Comparison of ENCODE assay signal across 14 mouse cellular contexts in the genomic region with DNA sequence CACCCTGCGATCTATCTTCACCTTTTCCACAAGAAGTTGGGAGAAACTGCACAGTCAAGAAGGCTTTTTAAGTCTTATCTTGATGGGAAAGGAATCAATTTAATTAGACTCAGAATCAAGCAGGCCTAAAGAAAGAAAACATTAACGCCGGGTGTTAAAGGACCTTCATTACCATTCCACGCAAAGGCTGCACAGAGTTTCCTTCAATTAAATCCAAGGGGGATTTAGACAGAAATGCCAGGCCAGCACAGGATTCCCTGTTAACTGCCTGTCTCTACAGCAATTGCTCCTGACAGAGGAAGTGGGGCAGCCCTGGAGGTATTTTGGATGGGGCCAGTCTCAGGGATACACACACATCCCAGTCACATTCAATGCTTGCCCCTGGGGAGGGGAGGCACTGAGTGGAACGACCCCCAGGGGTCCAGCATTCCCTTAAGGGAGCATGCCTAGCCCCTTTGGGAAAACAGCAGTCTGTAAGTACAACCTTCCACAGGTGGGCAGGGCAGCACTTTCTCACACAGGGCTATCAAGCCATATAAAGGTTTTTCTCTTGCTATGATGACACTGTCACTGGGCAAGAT. TPM values are rescaled to one million over a fixed set of nuclear protein-coding genes. Genes with fewer than 3 reads are reported as not detected.
A peak's percentile ranks its signal among the peaks of the same experiment; 100 is the strongest.
DNase-seq lines count a peak whose midpoint lies in the region; ATAC-seq and TF ChIP-seq lines count a peak whose summit lies in the region.
"Had no signal": no experiment of that assay in that cellular context is flagged by ENCODE, and none has a peak within 500 bp of the region (broad histone marks: within the 10 kb centered on the region; RNA-seq: fewer than 3 reads in every experiment).

No protein-coding gene starts in this region.

- ATAC-seq in heart, embryonic 15.5 days (replicated peaks; ENCODE audit: insufficient number of reproducible peaks, insufficient read depth, low FRiP score, low read depth), result no peak
- ATAC-seq in neural tube, embryonic 13.5 days (ENCODE audit: low read depth), result peak; percentile 11; the same call in 1 of the 2 replicates
- ATAC-seq in midbrain, embryonic 11.5 days (ENCODE audit: low FRiP score), result no peak; the same call in 1 of the 2 replicates
- peak; percentile 38; the same call in 1 of the 2 replicates for ATAC-seq in stomach, postnatal 0 days (ENCODE audit: low FRiP score, low TSS enrichment)

- H3K9me3 ChIP-seq in heart, embryonic 15.5 days (replicated peaks), result no peaks in the 10 kb centered on the region
- no peaks in the 10 kb centered on the region for H3K9me3 ChIP-seq in neural tube, embryonic 13.5 days
- no peaks in the 10 kb centered on the region for H3K9me3 ChIP-seq in midbrain, embryonic 11.5 days (ENCODE audit: control insufficient read depth, low read length)
- no peaks in the 10 kb centered on the region for H3K9me3 ChIP-seq in stomach, postnatal 0 days (ENCODE audit: control insufficient read depth, low read length)
- H3K9me3 ChIP-seq: heart, embryonic 10.5 days; liver, embryonic 13.5 days had no signal

- H3K27ac ChIP-seq in heart, embryonic 15.5 days, result peak overlapping the region; percentile 37; the same call in 1 of the 2 replicates
- peak overlapping the region; percentile 33; the same call in 1 of the 2 replicates for H3K27ac ChIP-seq in neural tube, embryonic 13.5 days (replicated peaks)
- no peak overlapping the region for H3K27ac ChIP-seq in midbrain, embryonic 11.5 days (ENCODE audit: low read depth, low read length)
- peak overlapping the region; percentile 41; the same call in 1 of the 2 replicates for H3K27ac ChIP-seq in stomach, postnatal 0 days (replicated peaks)
- H3K27ac ChIP-seq: gastrocnemius, adult 2 months; heart, embryonic 10.5 days; left cerebral cortex, adult 2 months; liver, embryonic 13.5 days had no signal

- H3K27me3 ChIP-seq in heart, embryonic 15.5 days, result no peaks in the 10 kb centered on the region
- no peaks in the 10 kb centered on the region for H3K27me3 ChIP-seq in neural tube, embryonic 13.5 days
- H3K27me3 ChIP-seq in midbrain, embryonic 11.5 days (ENCODE audit: control insufficient read depth, insufficient read depth, low read length), result no peaks in the 10 kb centered on the region
- H3K27me3 ChIP-seq in stomach, postnatal 0 days (ENCODE audit: control insufficient read depth, insufficient read depth, low read length), result no peaks in the 10 kb centered on the region
- H3K27me3 ChIP-seq: liver, embryonic 13.5 days had no signal

- WGBS in heart, embryonic 15.5 days, result 49% methylated on average over 5 of the region's 5 CpGs
- 48% methylated on average over 5 of the region's 5 CpGs for WGBS in neural tube, embryonic 13.5 days
- 53% methylated on average over 5 of the region's 5 CpGs for WGBS in midbrain, embryonic 11.5 days
- 52% methylated on average over 5 of the region's 5 CpGs for WGBS in stomach, postnatal 0 days

- H3K4me1 ChIP-seq in heart, embryonic 15.5 days (replicated peaks), result peaks cover 43% of the 10 kb centered on the region
- H3K4me1 ChIP-seq in neural tube, embryonic 13.5 days (replicated peaks), result peaks cover 42% of the 10 kb centered on the region
- peaks cover 28% of the 10 kb centered on the region for H3K4me1 ChIP-seq in midbrain, embryonic 11.5 days (ENCODE audit: control insufficient read depth, insufficient read depth, low read length)
- H3K4me1 ChIP-seq in stomach, postnatal 0 days (replicated peaks; ENCODE audit: control insufficient read depth, insufficient read depth), result no peaks in the 10 kb centered on the region; the same call in 1 of the 2 replicates

- no peak overlapping the region for H3K4me2 ChIP-seq in heart, embryonic 15.5 days
- H3K4me2 ChIP-seq in neural tube, embryonic 13.5 days, result no peak overlapping the region
- no peak overlapping the region for H3K4me2 ChIP-seq in midbrain, embryonic 11.5 days
- H3K4me2 ChIP-seq in stomach, postnatal 0 days (replicated peaks; ENCODE audit: low read depth), result no peak overlapping the region
- H3K4me2 ChIP-seq: liver, embryonic 13.5 days had no signal

- TF ChIP-seq CTCF in stomach, postnatal 0 days (IDR thresholded peaks at IDR 0.05; ENCODE audit: low read depth), result no peak

- no peak overlapping the region for H3K9ac ChIP-seq in heart, embryonic 15.5 days
- H3K9ac ChIP-seq in neural tube, embryonic 13.5 days, result no peak overlapping the region
- no peak overlapping the region for H3K9ac ChIP-seq in midbrain, embryonic 11.5 days (ENCODE audit: low read length)
- no peak overlapping the region for H3K9ac ChIP-seq in stomach, postnatal 0 days (ENCODE audit: low read length)
- H3K9ac ChIP-seq: liver, embryonic 13.5 days had no signal

- no peaks in the 10 kb centered on the region for H3K36me3 ChIP-seq in heart, embryonic 15.5 days
- no peaks in the 10 kb centered on the region for H3K36me3 ChIP-seq in neural tube, embryonic 13.5 days
- no peaks in the 10 kb centered on the region for H3K36me3 ChIP-seq in midbrain, embryonic 11.5 days (ENCODE audit: control insufficient read depth, insufficient read depth, low read length)
- H3K36me3 ChIP-seq in stomach, postnatal 0 days (ENCODE audit: control insufficient read depth, insufficient read depth, low read length), result no peaks in the 10 kb centered on the region

- no peak for TF ChIP-seq EP300 in stomach, postnatal 0 days (optimal IDR thresholded peaks at IDR 0.05)

- no peak overlapping the region for H3K4me3 ChIP-seq in heart, embryonic 15.5 days
- no peak overlapping the region for H3K4me3 ChIP-seq in neural tube, embryonic 13.5 days
- no peak overlapping the region for H3K4me3 ChIP-seq in midbrain, embryonic 11.5 days (ENCODE audit: low read depth, low read length)
- no peak overlapping the region for H3K4me3 ChIP-seq in stomach, postnatal 0 days (ENCODE audit: low read depth, low read length)
- H3K4me3 ChIP-seq: gastrocnemius, adult 2 months; heart, embryonic 10.5 days; left cerebral cortex, adult 2 months; liver, embryonic 13.5 days had no signal

- no peak for DNase-seq in heart, postnatal 4 days
- no peak for DNase-seq in neural tube, embryonic 10.5 days (ENCODE audit: extremely low spot score, low spot score)
- DNase-seq in midbrain, embryonic 11.5 days (ENCODE audit: low spot score, missing footprints), result peak; percentile 84
- DNase-seq in stomach, postnatal 0 days (ENCODE audit: low spot score), result no peak
- DNase-seq in MN1 (ENCODE audit: low spot score), result no peak
- no peak for DNase-seq in thymus, adult 18-20 months
- DNase-seq: B cell, adult 2 months; kidney, postnatal 4 days; liver, embryonic 13.5 days had no signal

RNA-seq across cellular contexts. Expression of a gene that starts 10.4 kb away (rescaled TPM):
- polyA plus RNA-seq in heart, embryonic 15.5 days (2015; fragmentation: Nextera tagmentation; extraction: Ambion mirVana), result 11.1 and 15.1 TPM in 2 replicates
- total RNA-seq in heart, postnatal 4 days (2021), result 10 to 100 TPM; 34.6 to 40.5 TPM
- polyA plus RNA-seq in neural tube, embryonic 13.5 days (2015; fragmentation: Nextera tagmentation; extraction: Ambion mirVana), result 20.3 and 21.8 TPM in 2 replicates
- 37.3 and 41.2 TPM in 2 replicates for polyA plus RNA-seq in midbrain, embryonic 11.5 days (2014; fragmentation: Nextera tagmentation; extraction: Ambion mirVana)
- polyA plus RNA-seq in stomach, postnatal 0 days (2015; fragmentation: Nextera tagmentation; extraction: Ambion mirVana), result 7.1 and 7.9 TPM in 2 replicates

Comparison
In these comparisons a context has a peak if more than half of its experiments do, and no peak if none do; other contexts are left out.
1. ATAC-seq: peak in neural tube, embryonic 13.5 days (single experiment) and stomach, postnatal 0 days (single experiment); none in heart, embryonic 15.5 days (single experiment) and midbrain, embryonic 11.5 days (single experiment).